Mouse (Mus musculus) left cerebral cortex, postnatal 25 days (tissue): ENCODE results near the gene Otulinl. TPM values are rescaled to one million over a fixed set of nuclear protein-coding genes. Genes with fewer than 3 reads are reported as not detected.
A peak's percentile ranks its signal among the peaks of the same experiment; 100 is the strongest.

Source experiments
- DNase-seq, 2 experiments: peaks; one replicate each; pipeline ENCODE4 v3.0.0; 2022; ENCODE audit warnings: low spot score in 2 of 2, mixed read lengths in 1 of 2
- intact Hi-C: fragments of 180-260 bp; cut with DNase I; formaldehyde crosslinking; loops from one replicate; pipeline ENCODE4 v1.15.1; 2025
- total RNA-seq, 2 experiments: library from RNA; stranded (reverse); gene quantifications; 2 replicates each; pipeline ENCODE4 v1.2.3; 2021

Gene Otulinl
- total RNA-seq, 2 experiments from 2014 or later, result 32.3 to 38.7 TPM

- DNase-seq, result no peak
- intact Hi-C loops, result loop anchor here (10.0 kb wide), 1 partner anchor 193 kb away; no protein-coding TSS in a partner anchor
Measured at GRCm38 (mm10) chr15:27661696-27662095, 19.7 kb downstream of the Otulinl start.

GRCm38 (mm10) chr15:27659592-27660244 is 21.7 kb downstream of the Otulinl start:
- intact Hi-C loops, result loop anchor here (1.0 to 10.0 kb wide), 2 partner anchors 56 to 195 kb away; no protein-coding TSS in a partner anchor
- DNase-seq, result peak; percentile 90 to 93

DNA sequence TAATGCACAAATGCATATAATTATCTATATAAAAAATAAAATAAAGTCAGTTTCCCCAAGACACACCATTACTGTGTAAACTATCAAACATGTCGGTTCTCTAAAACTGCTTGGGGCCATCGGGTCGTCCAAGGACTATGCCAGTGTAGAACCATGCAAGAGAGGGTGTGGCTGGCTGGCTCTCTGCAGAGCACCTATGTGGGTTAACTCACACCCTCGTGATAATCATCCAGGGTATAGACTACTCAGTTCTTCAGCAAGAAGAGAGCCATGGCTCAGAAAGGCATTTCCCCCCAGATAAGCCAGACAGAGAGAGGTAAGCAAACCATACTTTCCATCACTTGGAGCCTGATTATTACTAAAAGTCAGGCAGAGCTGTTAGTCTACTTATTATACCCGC is 22.2 kb downstream of the Otulinl start:
- DNase-seq, result no peak
- intact Hi-C loops, result loop anchor here (1.0 kb wide), 1 partner anchor 56 kb away; no protein-coding TSS in a partner anchor

- intact Hi-C loops, result no loop called here
- DNase-seq, result no peak
Measured at GRCm38 (mm10) chr15:27658356-27658755, 23.0 kb downstream of the Otulinl start.

DNA sequence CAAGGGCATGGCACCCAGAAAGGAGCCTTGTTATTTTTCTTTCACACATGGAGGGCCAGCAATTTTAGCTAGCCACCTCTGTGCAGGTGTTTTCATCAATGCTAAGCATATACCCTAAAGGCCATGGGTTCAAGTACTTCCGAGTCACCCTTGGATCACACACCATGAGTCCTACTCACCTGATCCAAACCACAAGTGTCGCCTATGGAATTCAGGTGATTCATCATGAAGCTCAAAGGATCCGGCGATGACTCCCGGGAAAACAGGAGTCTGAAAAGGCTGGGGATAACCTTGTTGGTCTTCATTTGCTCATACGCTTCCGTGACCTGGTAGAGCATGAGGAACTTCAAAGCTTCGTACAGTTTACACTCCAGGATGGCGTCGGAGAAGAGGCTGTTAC is 23.5 kb downstream of the Otulinl start:
- intact Hi-C loops, result no loop called here

DNA sequence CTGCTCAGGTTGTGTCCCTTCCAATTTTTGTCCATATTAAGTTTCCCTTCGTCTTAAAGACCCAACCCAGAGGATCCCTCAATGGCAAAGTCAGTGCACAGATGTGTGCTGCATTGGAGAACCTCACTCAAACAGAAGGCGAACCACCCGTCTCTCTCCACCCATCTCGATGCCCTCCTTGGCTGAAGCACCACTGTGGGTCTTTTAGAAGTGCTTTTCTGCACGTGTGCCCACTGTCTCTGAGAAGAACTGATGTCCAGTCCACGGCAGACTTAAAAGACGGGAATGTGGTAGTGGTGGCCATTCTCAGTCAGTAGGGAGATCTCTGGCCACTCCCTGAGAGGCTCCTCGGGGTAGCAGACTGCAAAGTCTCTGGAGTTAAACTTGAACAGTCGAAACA is 24.8 kb downstream of the Otulinl start:
- intact Hi-C loops, result no loop called here
- DNase-seq, result no peak

More for the DNA sequence above, 23.5 kb downstream of the Otulinl start:
- no peak for DNase-seq

GRCm38 (mm10) chr15:27655015-27655414 is 26.4 kb downstream of the Otulinl start:
- DNase-seq, result no peak
- intact Hi-C loops, result loop anchor here (1.0 kb wide), 1 partner anchor 62 kb away; no protein-coding TSS in a partner anchor

- intact Hi-C loops, result loop anchor here (5.0 kb wide), 1 partner anchor 175 kb away; no protein-coding TSS in a partner anchor
- no peak for DNase-seq
Measured at GRCm38 (mm10) chr15:27647686-27648085, 33.7 kb downstream of the Otulinl start.

- DNase-seq, result no peak
- intact Hi-C loops, result loop anchor here (5.0 kb wide), 1 partner anchor 176 kb away; no protein-coding TSS in a partner anchor
Measured at GRCm38 (mm10) chr15:27646665-27647064, 34.7 kb downstream of the Otulinl start.

- intact Hi-C loops, result loop anchor here (5.0 kb wide), 1 partner anchor 177 kb away; no protein-coding TSS in a partner anchor
- DNase-seq, result no peak
Measured at GRCm38 (mm10) chr15:27645250-27645649, 36.1 kb downstream of the Otulinl start.

DNA sequence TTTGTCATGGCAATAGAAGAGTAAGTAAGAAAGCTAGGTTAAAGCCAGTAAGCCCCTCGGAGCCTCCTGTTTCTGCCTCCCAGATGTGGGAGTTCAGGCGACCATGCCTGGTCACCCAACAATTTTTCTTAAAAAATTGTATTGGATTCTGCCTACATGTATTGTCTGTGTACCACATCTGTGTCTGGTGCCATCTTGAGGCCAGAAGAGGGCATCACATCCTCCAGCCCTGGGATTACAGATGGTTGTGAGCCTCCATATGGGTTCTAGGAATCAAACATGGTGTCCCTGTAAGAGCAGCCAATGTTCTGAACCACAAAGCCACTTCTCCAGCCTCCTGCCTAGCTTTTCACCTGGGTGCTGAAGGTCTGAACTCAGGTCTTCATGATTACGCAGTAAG is 38.5 kb downstream of the Otulinl start:
- intact Hi-C loops, result loop anchor here (2.0 kb wide), 1 partner anchor 326 kb away; no protein-coding TSS in a partner anchor
- peak; percentile 58 to 69 for DNase-seq

DNA sequence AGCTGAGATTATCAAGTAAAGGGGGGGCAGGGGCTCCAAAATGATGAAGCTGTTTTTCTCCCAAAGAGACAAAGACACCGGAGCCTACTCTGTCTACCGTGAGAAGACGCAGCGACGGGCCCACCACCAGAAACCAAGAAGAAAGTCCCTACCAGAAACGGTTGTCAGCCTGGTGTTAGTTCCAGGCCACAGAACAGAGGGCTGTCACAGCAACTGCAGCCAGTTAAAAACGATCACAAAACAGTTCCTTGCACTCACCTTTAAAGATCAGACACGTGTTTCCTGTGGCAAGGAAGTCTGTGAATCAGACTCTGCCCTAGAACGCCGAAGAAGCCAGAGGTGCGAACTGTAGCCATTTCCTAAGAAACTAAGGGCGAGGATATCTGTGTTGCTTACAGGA is 40.2 kb downstream of the Otulinl start:
- no peak for DNase-seq
- intact Hi-C loops, result no loop called here

DNA sequence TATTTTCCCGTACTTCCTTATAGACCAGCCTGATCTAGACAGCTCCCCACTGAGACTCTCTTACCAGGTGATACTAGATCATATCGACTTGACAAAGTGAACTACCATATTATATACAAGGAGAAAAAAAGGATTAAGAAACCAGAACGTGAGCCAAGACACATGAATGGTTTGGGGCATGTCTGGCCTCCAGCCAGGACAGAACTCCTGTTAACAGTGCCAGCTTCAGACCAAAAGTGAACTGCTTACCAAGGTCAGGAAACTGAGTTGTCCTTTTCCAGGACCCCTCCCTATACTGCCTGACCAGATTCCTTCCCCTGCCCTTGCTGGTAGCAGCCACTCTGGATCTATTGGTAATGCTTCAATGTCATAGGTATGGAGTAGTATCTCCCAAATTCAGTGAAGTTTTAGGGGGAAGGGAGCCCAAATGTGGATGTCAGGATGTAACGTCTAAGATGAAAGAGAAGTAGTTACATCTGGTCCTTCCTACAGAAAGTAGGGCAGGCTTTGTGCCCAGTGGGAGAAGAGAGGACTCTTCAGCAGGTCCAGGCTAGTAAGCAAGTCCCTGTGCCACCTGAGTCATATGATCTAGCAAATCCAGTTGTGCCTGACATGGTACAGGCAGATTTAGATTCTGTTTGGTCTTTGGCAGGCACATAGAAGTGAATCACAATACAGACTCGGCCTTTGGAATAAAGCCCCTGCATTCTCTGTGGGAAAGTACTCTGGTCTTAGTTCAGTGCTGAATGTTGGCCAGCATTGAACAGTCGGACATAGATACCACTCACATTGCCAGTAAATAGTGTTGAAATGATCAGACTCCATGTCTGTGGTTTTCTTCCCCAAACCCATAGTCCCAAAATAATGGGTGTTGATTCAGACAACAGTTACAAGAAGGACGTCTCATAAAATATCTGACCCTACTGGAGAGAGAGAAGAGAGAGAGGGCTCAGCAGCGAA is 47.2 kb downstream of the Otulinl start:
- intact Hi-C loops, result no loop called here
- no peak for DNase-seq

GRCm38 (mm10) chr15:27630601-27631383 is 50.6 kb downstream of the Otulinl start, which contains the start of gene Otulin:
Otulin (minus strand) TSS chr15:27630693.
- DNase-seq, result peak; percentile 98
- intact Hi-C loops, result no loop called here

DNA sequence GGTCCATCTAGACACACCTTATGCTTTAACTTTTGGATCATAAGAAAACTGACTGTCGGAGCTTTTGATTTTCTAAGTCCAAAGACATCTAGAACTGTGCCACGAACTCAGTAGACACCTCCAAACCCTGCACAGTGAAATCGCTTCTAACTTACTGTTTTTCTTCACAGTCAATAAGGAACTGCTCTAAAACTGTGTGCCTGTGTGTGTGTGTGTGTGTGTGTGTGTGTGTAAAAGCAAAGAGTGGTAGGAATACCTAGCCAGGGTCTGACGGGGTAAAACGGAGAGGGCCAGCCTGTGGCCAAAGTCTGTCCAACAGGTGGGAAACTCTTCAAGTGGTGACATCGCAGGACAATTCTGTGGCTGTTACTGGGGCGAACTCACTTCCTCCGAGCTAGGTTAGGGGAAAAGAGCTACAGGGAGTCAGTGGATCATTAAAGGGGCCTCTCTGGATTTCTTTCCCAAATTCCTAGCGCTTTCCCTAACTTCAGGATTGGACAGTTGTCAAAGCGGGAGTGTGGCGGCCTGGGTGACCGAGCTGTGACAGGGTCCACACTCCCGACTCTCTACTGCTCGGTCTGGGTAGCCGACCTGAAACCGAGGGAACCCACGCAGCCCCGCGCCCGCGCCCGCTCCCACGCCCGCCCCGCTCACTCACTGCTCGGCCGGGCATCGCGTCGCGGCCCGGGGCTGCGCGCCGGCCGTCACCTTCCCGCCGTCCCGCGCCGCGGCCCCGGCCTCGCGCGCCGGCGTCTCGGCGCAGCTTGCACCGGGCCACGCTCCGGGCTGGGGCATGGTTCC is 51.4 kb downstream of the Otulinl start:
- DNase-seq, result no peak

GRCm38 (mm10) chr15:27629046-27629445 is 52.3 kb downstream of the Otulinl start:
- DNase-seq, result no peak
- intact Hi-C loops, result no loop called here

More for the DNA sequence above, 51.4 kb downstream of the Otulinl start:
- intact Hi-C loops, result no loop called here

- intact Hi-C loops, result no loop called here
- no peak for DNase-seq
Measured at GRCm38 (mm10) chr15:27627794-27628193, 53.6 kb downstream of the Otulinl start.

- intact Hi-C loops, result no loop called here
- DNase-seq, result no peak
Measured at GRCm38 (mm10) chr15:27626314-27626713, 55.1 kb downstream of the Otulinl start.

GRCm38 (mm10) chr15:27625890-27626255 is 55.5 kb downstream of the Otulinl start:
- intact Hi-C loops, result no loop called here
- no peak for DNase-seq
